Mouse (Mus musculus) intestine, embryonic 14.5 days (tissue): Measurements from ENCODE around the gene Hip1r. TPM values are rescaled to one million over a fixed set of nuclear protein-coding genes. Genes with fewer than 3 reads are reported as not detected.

Experiments used
- ATAC-seq: fragments of 200-750 bp; cut with Nextera tagmentation; replicated peaks from 2 replicates; pipeline ENCODE4 v1.8.0; 2017; ENCODE audit warnings: low read depth, moderate number of reproducible peaks, moderate TSS enrichment, moderate library complexity; ENCODE audit not compliant: low FRiP score, low TSS enrichment
- DNase-seq: peaks from one replicate; pipeline ENCODE4 v3.0.0-alpha.2; 2018; ENCODE audit warnings: low spot score
- H3K27ac ChIP-seq: fragments of 300-500 bp; sonication (generic); 2 replicates; pipeline ENCODE4 v1.5.1; 2014; ENCODE audit warnings: low read depth, mild to moderate bottlenecking, control low read depth
- H3K27me3 ChIP-seq: fragments of 300-500 bp; sonication (generic); replicated peaks from 2 replicates; pipeline ENCODE4 v1.6.1; 2014; ENCODE audit warnings: low read length, control low read depth; ENCODE audit not compliant: control insufficient read depth, insufficient read depth
- H3K36me3 ChIP-seq: fragments of 300-500 bp; sonication (generic); 2 replicates; pipeline ENCODE4 v1.6.1; 2014; ENCODE audit warnings: low read length, control low read depth; ENCODE audit not compliant: control insufficient read depth, insufficient read depth
- H3K4me1 ChIP-seq: fragments of 300-500 bp; sonication (generic); replicated peaks from 2 replicates; pipeline ENCODE4 v1.6.1; 2014; ENCODE audit warnings: low read length, control low read depth, mixed read lengths; ENCODE audit not compliant: control insufficient read depth, insufficient read depth
- H3K4me2 ChIP-seq: fragments of 300-500 bp; sonication (generic); 2 replicates; pipeline ENCODE4 v1.6.1; 2014; ENCODE audit warnings: low read length
- H3K4me3 ChIP-seq: fragments of 300-500 bp; sonication (generic); 2 replicates; pipeline ENCODE4 v1.5.1; 2014; ENCODE audit warnings: low read depth, low read length, control low read depth, mixed read lengths
- H3K9ac ChIP-seq: fragments of 300-500 bp; sonication (generic); 2 replicates; pipeline ENCODE4 v1.6.1; 2014; ENCODE audit warnings: mild to moderate bottlenecking, low read length
- H3K9me3 ChIP-seq: fragments of 300-500 bp; sonication (generic); 2 replicates; pipeline ENCODE4 v1.6.1; 2016; ENCODE audit warnings: low read length, control low read depth; ENCODE audit not compliant: control insufficient read depth
- WGBS: fragments of 180-500 bp; shearing (Covaris S2); extraction: QIAGEN DNeasy Blood & Tissue Kit; methylation state at CpG from one replicate; pipeline ENCODE4 v1.1.7; 2014; 5-methylcytosine and 5-hydroxymethylcytosine counted together
- polyA plus RNA-seq: library from polyadenylated mRNA; unstranded; fragments of >200 nt; fragmentation: Nextera tagmentation; extraction: Ambion mirVana; gene quantifications from 2 replicates; pipeline ENCODE4 v1.2.1, GENCODE M21; 2014

Hip1r gene
- polyA plus RNA-seq, 1 experiment from 2014 or later, result 17.5 TPM

- Histone ChIP-seq H3K9ac (no peak overlapping the region), H3K4me1 (peaks cover 4% of the 10 kb centered on the region; the same call in 1 of the 2 replicates), H3K9me3 (no peaks in the 10 kb centered on the region), H3K27me3 (no peaks in the 10 kb centered on the region), H3K27ac (no peak overlapping the region), H3K36me3 (no peaks in the 10 kb centered on the region), H3K4me2 (no peak overlapping the region), H3K4me3 (no peak overlapping the region)
- WGBS, result 80% methylated on average over 9 of the region's 9 CpGs
- ATAC-seq (no peak), DNase-seq (no peak)
Measured at GRCm38 (mm10) chr5:124035406-124035805, 62.0 kb downstream of the Hip1r start.

GRCm38 (mm10) chr5:124035806-124036205 lies 62.4 kb downstream of the Hip1r start:
- DNase-seq (no peak), ATAC-seq (no peak)
- Histone ChIP-seq H3K27me3 (no peaks in the 10 kb centered on the region), H3K9me3 (no peaks in the 10 kb centered on the region), H3K4me3 (no peak overlapping the region), H3K27ac (no peak overlapping the region), H3K9ac (no peak overlapping the region), H3K36me3 (no peaks in the 10 kb centered on the region), H3K4me2 (no peak overlapping the region), H3K4me1 (0 out of 2 replicates have a peak, but pooled peaks cover 3% of the 10 kb centered on the region)
- WGBS, result 77% methylated on average over 8 of the region's 8 CpGs

- 22% methylated on average over 6 of the region's 6 CpGs for WGBS
- H3K9ac ChIP-seq, result no peak overlapping the region
- no peaks in the 10 kb centered on the region for H3K36me3 ChIP-seq
- H3K27me3 ChIP-seq, result no peaks in the 10 kb centered on the region
- H3K4me3 ChIP-seq, result no peak overlapping the region
- ATAC-seq (no peak), DNase-seq (no peak)
- no peak overlapping the region for H3K27ac ChIP-seq
- H3K9me3 ChIP-seq, result no peaks in the 10 kb centered on the region
- no peaks in the 10 kb centered on the region for H3K4me1 ChIP-seq
- H3K4me2 ChIP-seq, result no peak overlapping the region
Measured at GRCm38 (mm10) chr5:124036341-124036740, 62.9 kb downstream of the Hip1r start.

- WGBS, result 72% methylated on average over 5 of the region's 5 CpGs
- no peaks in the 10 kb centered on the region for H3K9me3 ChIP-seq
- H3K27me3 ChIP-seq, result no peaks in the 10 kb centered on the region
- H3K36me3 ChIP-seq, result no peaks in the 10 kb centered on the region
- H3K4me3 ChIP-seq, result no peak overlapping the region
- DNase-seq, result no peak
- no peaks in the 10 kb centered on the region for H3K4me1 ChIP-seq
- no peak overlapping the region for H3K27ac ChIP-seq
- ATAC-seq, result no peak
- H3K9ac ChIP-seq, result no peak overlapping the region
- H3K4me2 ChIP-seq, result no peak overlapping the region
Measured at GRCm38 (mm10) chr5:124036836-124037235, 63.4 kb downstream of the Hip1r start.

GRCm38 (mm10) chr5:124039602-124040001 lies 66.2 kb downstream of the Hip1r start:
- no peak overlapping the region for H3K4me3 ChIP-seq
- H3K27ac ChIP-seq, result no peak overlapping the region
- H3K4me1 ChIP-seq, result 0 out of 2 replicates have a peak, but pooled peaks cover 2% of the 10 kb centered on the region
- H3K9me3 ChIP-seq, result no peaks in the 10 kb centered on the region
- H3K27me3 ChIP-seq, result no peaks in the 10 kb centered on the region
- no peak overlapping the region for H3K4me2 ChIP-seq
- no peaks in the 10 kb centered on the region for H3K36me3 ChIP-seq
- DNase-seq (no peak), ATAC-seq (no peak)
- WGBS, result 89% methylated on average over 6 of the region's 6 CpGs
- H3K9ac ChIP-seq, result no peak overlapping the region

GRCm38 (mm10) chr5:124041097-124041496 lies 67.7 kb downstream of the Hip1r start:
- ATAC-seq, result no peak
- peaks cover 10% of the 10 kb centered on the region; the same call in 1 of the 2 replicates for H3K4me1 ChIP-seq
- 75% methylated on average over 9 of the region's 9 CpGs for WGBS
- no peak for DNase-seq
- no peak overlapping the region for H3K4me3 ChIP-seq
- no peak overlapping the region for H3K4me2 ChIP-seq
- no peak overlapping the region for H3K9ac ChIP-seq
- H3K27ac ChIP-seq, result no peak overlapping the region
- H3K27me3 ChIP-seq, result no peaks in the 10 kb centered on the region
- H3K36me3 ChIP-seq, result no peaks in the 10 kb centered on the region
- no peaks in the 10 kb centered on the region for H3K9me3 ChIP-seq

- Histone ChIP-seq H3K36me3 (no peaks in the 10 kb centered on the region), H3K27me3 (no peaks in the 10 kb centered on the region), H3K4me3 (no peak overlapping the region), H3K9ac (no peak overlapping the region), H3K4me2 (no peak overlapping the region), H3K9me3 (no peaks in the 10 kb centered on the region), H3K27ac (0 out of 2 replicates have a peak overlapping the region, but pooled peaks have one; percentile 3), H3K4me1 (peaks cover 18% of the 10 kb centered on the region)
- DNase-seq (no peak), ATAC-seq (no peak)
- WGBS, result 51% methylated on average over 10 of the region's 10 CpGs
Measured at GRCm38 (mm10) chr5:124043212-124043978, 70.0 kb downstream of the Hip1r start.

- Histone ChIP-seq H3K36me3 (no peaks in the 10 kb centered on the region), H3K9ac (no peak overlapping the region), H3K4me3 (no peak overlapping the region), H3K4me1 (peaks cover 18% of the 10 kb centered on the region), H3K27me3 (no peaks in the 10 kb centered on the region), H3K9me3 (no peaks in the 10 kb centered on the region), H3K27ac (no peak overlapping the region), H3K4me2 (no peak overlapping the region)
- 94% methylated on average over 5 of the region's 5 CpGs for WGBS
- DNase-seq, result no peak
- ATAC-seq, result no peak
Measured at GRCm38 (mm10) chr5:124043999-124044398, 70.6 kb downstream of the Hip1r start.

GRCm38 (mm10) chr5:124045453-124046010 lies 72.1 kb downstream of the Hip1r start:
- ATAC-seq (no peak), DNase-seq (no peak)
- Histone ChIP-seq H3K27ac (no peak overlapping the region), H3K27me3 (no peaks in the 10 kb centered on the region), H3K36me3 (no peaks in the 10 kb centered on the region), H3K9ac (no peak overlapping the region), H3K4me2 (no peak overlapping the region), H3K4me1 (peaks cover 22% of the 10 kb centered on the region), H3K9me3 (no peaks in the 10 kb centered on the region), H3K4me3 (no peak overlapping the region)
- 28% methylated on average over 11 of the region's 11 CpGs for WGBS
